Comparison of ENCODE assay signal across 12 mouse cellular contexts in genomic region chr2:116052688-116053421, GRCm38 (mm10). TPM values are rescaled to one million over a fixed set of nuclear protein-coding genes. Genes with fewer than 3 reads are reported as not detected.
DNase-seq lines count a peak whose midpoint lies in the region; ATAC-seq and TF ChIP-seq lines count a peak whose summit lies in the region.
"Had no signal": no experiment of that assay in that cellular context is flagged by ENCODE, and none has a peak within 500 bp of the region (broad histone marks: within the 10 kb centered on the region; RNA-seq: fewer than 3 reads in every experiment).

No protein-coding gene starts in this region.

- no peak for TF ChIP-seq EP300 in heart, adult 2 months (IDR thresholded peaks at IDR 0.05; ENCODE audit: insufficient read depth, low read depth, low read length)

- H3K36me3 ChIP-seq in heart, adult 2 months (ENCODE audit: control insufficient read depth, insufficient read depth, low read length): peaks cover 31% of the 10 kb centered on the region
- peaks cover 2% of the 10 kb centered on the region; the same call in 1 of the 2 replicates for H3K36me3 ChIP-seq in heart, embryonic 11.5 days (ENCODE audit: control insufficient read depth, insufficient read depth, low read length)
- H3K36me3 ChIP-seq in forebrain, embryonic 15.5 days: peaks cover 7% of the 10 kb centered on the region; the same call in 1 of the 2 replicates
- 0 out of 2 replicates have a peak, but pooled peaks cover 7% of the 10 kb centered on the region for H3K36me3 ChIP-seq in midbrain, embryonic 14.5 days (ENCODE audit: control insufficient read depth, insufficient read depth, low read length)

- peak overlapping the region; percentile 70 for H3K27ac ChIP-seq in heart, adult 2 months
- H3K27ac ChIP-seq in heart, embryonic 11.5 days (ENCODE audit: low read depth, low read length): no peak overlapping the region
- peak overlapping the region; percentile 71 for H3K27ac ChIP-seq in forebrain, embryonic 15.5 days (replicated peaks)
- no peak overlapping the region; the same call in 1 of the 2 replicates for H3K27ac ChIP-seq in midbrain, embryonic 14.5 days (replicated peaks; ENCODE audit: low read depth, low read length)
- no peak overlapping the region for H3K27ac ChIP-seq in layer of hippocampus, adult 2 months

- H3K9ac ChIP-seq in heart, adult 2 months (ENCODE audit: low read depth, low read length): no peak overlapping the region
- no peak overlapping the region for H3K9ac ChIP-seq in heart, embryonic 11.5 days (ENCODE audit: low read depth, low read length)
- H3K9ac ChIP-seq in forebrain, embryonic 15.5 days (replicated peaks): peak overlapping the region; percentile 39
- no peak overlapping the region; the same call in 1 of the 2 replicates for H3K9ac ChIP-seq in midbrain, embryonic 14.5 days (replicated peaks; ENCODE audit: low read length)
- H3K9ac ChIP-seq: liver, postnatal 0 days had no signal

- H3K4me3 ChIP-seq in heart, adult 2 months: no peak overlapping the region
- no peak overlapping the region for H3K4me3 ChIP-seq in heart, embryonic 11.5 days (ENCODE audit: low read depth, low read length)
- peak overlapping the region; percentile 25 for H3K4me3 ChIP-seq in forebrain, embryonic 15.5 days
- peak overlapping the region; percentile 20 for H3K4me3 ChIP-seq in midbrain, embryonic 14.5 days (replicated peaks; ENCODE audit: low read depth, low read length)
- H3K4me3 ChIP-seq in layer of hippocampus, adult 2 months: no peak overlapping the region

- TF ChIP-seq CTCF in heart, adult 2 months (IDR thresholded peaks at IDR 0.05): no peak
- no peak for TF ChIP-seq CTCF in layer of hippocampus, adult 2 months (conservative IDR thresholded peaks at IDR 0.05)

- H3K79me2 ChIP-seq in heart, adult 2 months (replicated peaks; ENCODE audit: control insufficient read depth, insufficient read depth, low read length): peaks cover 3% of the 10 kb centered on the region; the same call in 1 of the 2 replicates

- no peaks in the 10 kb centered on the region for H3K27me3 ChIP-seq in heart, adult 2 months (ENCODE audit: control insufficient read depth, insufficient read depth, low read length)
- H3K27me3 ChIP-seq in heart, embryonic 11.5 days (ENCODE audit: control insufficient read depth, insufficient read depth, low read length): no peaks in the 10 kb centered on the region
- H3K27me3 ChIP-seq in forebrain, embryonic 15.5 days: no peaks in the 10 kb centered on the region
- H3K27me3 ChIP-seq in midbrain, embryonic 14.5 days (ENCODE audit: control insufficient read depth, insufficient read depth, low read length): no peaks in the 10 kb centered on the region

- no peak overlapping the region for H3K4me2 ChIP-seq in heart, embryonic 11.5 days
- H3K4me2 ChIP-seq in forebrain, embryonic 15.5 days (replicated peaks): peak overlapping the region; percentile 45
- H3K4me2 ChIP-seq in midbrain, embryonic 14.5 days (ENCODE audit: low read length): peak overlapping the region; percentile 49

- intact Hi-C loops in heart, adult 2 months (cut with DNase I): no loop called here

- TF ChIP-seq POLR2A in heart, adult 2 months (IDR thresholded peaks at IDR 0.05; ENCODE audit: insufficient read depth, low read depth, low read length): no peak

- DNase-seq in heart, adult 2 months: no peak
- peak; percentile 48 for DNase-seq in 3T3-L1 (ENCODE audit: low read depth, low spot score)
- peak; percentile 26 for DNase-seq in midbrain, embryonic 14.5 days
- DNase-seq in right cerebral cortex, postnatal 36 days (ENCODE audit: low spot score in 2 of 2): no peak
- DNase-seq in frontal cortex, postnatal 14 days (ENCODE audit: low spot score in 2 of 2): no peak
- no peak for DNase-seq in layer of hippocampus, adult 2 months (ENCODE audit: low spot score in 2 of 2)
- DNase-seq: B cell, adult 2 months; cerebellum, postnatal 36 days; liver, postnatal 0 days had no signal

- peaks cover 9% of the 10 kb centered on the region for H3K4me1 ChIP-seq in heart, adult 2 months (ENCODE audit: control insufficient read depth, insufficient read depth, low read length)
- H3K4me1 ChIP-seq in heart, embryonic 11.5 days (ENCODE audit: control insufficient read depth, insufficient read depth, low read length): peaks cover 43% of the 10 kb centered on the region
- peaks cover 69% of the 10 kb centered on the region for H3K4me1 ChIP-seq in forebrain, embryonic 15.5 days
- H3K4me1 ChIP-seq in midbrain, embryonic 14.5 days (ENCODE audit: control insufficient read depth, insufficient read depth, low read length): peaks cover 25% of the 10 kb centered on the region

- ATAC-seq in heart, embryonic 11.5 days (replicated peaks; ENCODE audit: insufficient number of reproducible peaks, low FRiP score, low TSS enrichment): no peak
- ATAC-seq in forebrain, embryonic 15.5 days (replicated peaks): no peak
- ATAC-seq in midbrain, embryonic 14.5 days (ENCODE audit: low FRiP score, low TSS enrichment): no peak
- ATAC-seq: liver, postnatal 0 days had no signal

- no peaks in the 10 kb centered on the region for H3K9me3 ChIP-seq in heart, embryonic 11.5 days (replicated peaks; ENCODE audit: control insufficient read depth, low read length)
- H3K9me3 ChIP-seq in forebrain, embryonic 15.5 days: no peaks in the 10 kb centered on the region
- H3K9me3 ChIP-seq in midbrain, embryonic 14.5 days (ENCODE audit: control insufficient read depth, low read length): no peaks in the 10 kb centered on the region

RNA-seq across cellular contexts. Expression of gene Meis2, which starts 12.8 kb away (rescaled TPM):
- 10 to 100 TPM; 24.9 to 30.4 TPM for total RNA-seq in heart, adult 2 months (2021)
- polyA plus RNA-seq in heart, adult 2 months (2012; rRNA removed): 16.9 and 22.4 TPM in 2 replicates
- polyA plus RNA-seq in heart, embryonic 11.5 days (2014; fragmentation: Nextera tagmentation; extraction: Ambion mirVana): 50.5 and 59.8 TPM in 2 replicates
- 155 and 167 TPM in 2 replicates for polyA plus RNA-seq in forebrain, embryonic 15.5 days (2015; fragmentation: Nextera tagmentation; extraction: Ambion mirVana)
- polyA plus RNA-seq in midbrain, embryonic 14.5 days (2014; fragmentation: Nextera tagmentation; extraction: Ambion mirVana): 83.1 and 84.9 TPM in 2 replicates
- 10 to 100 TPM; 43.2 to 45.9 TPM for total RNA-seq in layer of hippocampus, adult 2 months (2021)
- total RNA-seq: megakaryocyte, adult 5-6 weeks had no signal

Comparison
In these comparisons a context has a peak if more than half of its experiments do, and no peak if none do; other contexts are left out.
1. H3K27ac ChIP-seq: peak in heart, adult 2 months (single experiment) and forebrain, embryonic 15.5 days (single experiment); none in heart, embryonic 11.5 days (single experiment), midbrain, embryonic 14.5 days (single experiment) and layer of hippocampus, adult 2 months (single experiment).
2. DNase-seq: peak in 3T3-L1 (single experiment) and midbrain, embryonic 14.5 days (single experiment); none in heart, adult 2 months (0 of 2), right cerebral cortex, postnatal 36 days (0 of 2), frontal cortex, postnatal 14 days (0 of 2) and layer of hippocampus, adult 2 months (0 of 2).
3. H3K4me3 ChIP-seq: peak in forebrain, embryonic 15.5 days (single experiment) and midbrain, embryonic 14.5 days (single experiment); none in heart, adult 2 months (single experiment), heart, embryonic 11.5 days (single experiment) and layer of hippocampus, adult 2 months (single experiment).